Mouse (Mus musculus): ENCODE measurements around the gene Hnrnpm. TPM values are rescaled to one million over a fixed set of nuclear protein-coding genes. Genes with fewer than 3 reads are reported as not detected.

Gene Hnrnpm
- polyA plus RNA-seq, 1 experiment from 2014 or later: 278 TPM

GRCm38 (mm10) chr17:33599836-33600475, 86.7 kb downstream of the Hnrnpm start:
- Histone ChIP-seq H3K4me1 (ENCODE audit: control insufficient read depth, insufficient read depth, low read length) (no peaks in the 10 kb centered on the region), H3K27ac (ENCODE audit: low read depth, low read length) (no peak overlapping the region), H3K4me3 (ENCODE audit: low read depth, low read length) (no peak overlapping the region), H3K9ac (ENCODE audit: low read depth, low read length) (no peak overlapping the region), H3K36me3 (ENCODE audit: control insufficient read depth, insufficient read depth, low read length) (no peaks in the 10 kb centered on the region), H3K4me2 (no peak overlapping the region), H3K27me3 (ENCODE audit: control insufficient read depth, insufficient read depth, low read length) (no peaks in the 10 kb centered on the region), H3K9me3 (replicated peaks; ENCODE audit: control insufficient read depth, low read length) (no peaks in the 10 kb centered on the region)
- ATAC-seq (replicated peaks; ENCODE audit: insufficient number of reproducible peaks, low FRiP score, low TSS enrichment): no peak
- 84% methylated on average over 8 of the region's 8 CpGs for WGBS (ENCODE audit: insufficient replicate concordance)

DNA sequence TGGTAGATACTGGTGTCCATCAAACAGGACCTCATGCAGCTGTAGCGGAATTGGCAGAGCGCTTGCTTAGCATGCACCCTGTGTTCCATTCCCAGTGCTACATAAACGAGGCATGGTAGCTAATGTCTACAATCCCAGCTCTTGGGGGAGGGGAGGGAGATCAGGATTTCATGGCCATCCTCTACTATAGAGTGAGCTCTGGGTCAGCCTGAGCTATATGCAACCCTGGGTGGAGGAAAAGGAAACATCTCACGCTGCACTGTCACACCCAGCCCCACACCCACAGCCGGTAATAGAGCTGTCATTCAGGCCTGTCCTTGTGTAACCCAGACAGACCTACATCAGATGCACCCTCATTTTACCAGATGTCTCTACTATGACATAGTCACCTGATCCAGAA, 88.2 kb downstream of the Hnrnpm start:
- Histone ChIP-seq H3K4me3 (ENCODE audit: low read depth, low read length) (no peak overlapping the region), H3K4me2 (no peak overlapping the region), H3K9ac (ENCODE audit: low read depth, low read length) (no peak overlapping the region), H3K4me1 (ENCODE audit: control insufficient read depth, insufficient read depth, low read length) (no peaks in the 10 kb centered on the region), H3K9me3 (replicated peaks; ENCODE audit: control insufficient read depth, low read length) (no peaks in the 10 kb centered on the region), H3K27ac (ENCODE audit: low read depth, low read length) (no peak overlapping the region), H3K36me3 (ENCODE audit: control insufficient read depth, insufficient read depth, low read length) (no peaks in the 10 kb centered on the region), H3K27me3 (ENCODE audit: control insufficient read depth, insufficient read depth, low read length) (no peaks in the 10 kb centered on the region)
- 83% methylated on average over 5 of the region's 5 CpGs for WGBS (ENCODE audit: insufficient replicate concordance)
- no peak for ATAC-seq (replicated peaks; ENCODE audit: insufficient number of reproducible peaks, low FRiP score, low TSS enrichment)

DNA sequence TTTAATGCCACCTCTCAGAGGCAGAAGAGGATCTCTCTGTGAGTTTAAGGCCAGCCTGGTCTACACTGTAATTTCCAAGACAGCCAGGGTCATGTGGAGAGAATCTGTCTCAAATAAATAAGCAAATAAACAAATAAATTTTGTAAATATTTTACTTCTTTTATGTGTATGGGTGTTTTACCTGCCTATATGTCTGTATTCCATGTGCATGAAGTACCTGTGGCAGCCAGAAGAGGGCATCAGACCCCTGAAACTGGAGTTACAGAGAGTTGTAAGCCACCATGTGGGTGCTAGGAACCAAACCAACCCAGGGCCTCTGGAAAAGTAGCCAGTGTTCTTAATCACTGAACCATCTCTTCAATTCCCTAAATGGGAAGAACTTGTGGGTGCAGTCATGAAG, 89.4 kb downstream of the Hnrnpm start:
- H3K4me3 ChIP-seq (ENCODE audit: low read depth, low read length): no peak overlapping the region
- no peak overlapping the region for H3K4me2 ChIP-seq
- H3K27ac ChIP-seq (ENCODE audit: low read depth, low read length): no peak overlapping the region
- no peaks in the 10 kb centered on the region for H3K27me3 ChIP-seq (ENCODE audit: control insufficient read depth, insufficient read depth, low read length)
- H3K36me3 ChIP-seq (ENCODE audit: control insufficient read depth, insufficient read depth, low read length): no peaks in the 10 kb centered on the region
- no peaks in the 10 kb centered on the region for H3K4me1 ChIP-seq (ENCODE audit: control insufficient read depth, insufficient read depth, low read length)
- H3K9ac ChIP-seq (ENCODE audit: low read depth, low read length): no peak overlapping the region
- no peaks in the 10 kb centered on the region for H3K9me3 ChIP-seq (replicated peaks; ENCODE audit: control insufficient read depth, low read length)
- ATAC-seq (replicated peaks; ENCODE audit: insufficient number of reproducible peaks, low FRiP score, low TSS enrichment): no peak

Other genes starting within 250 kb of the Hnrnpm start
- 36.4 and 41.9 TPM in 2 replicates for gene Adamts10, start 162.7 kb downstream of the Hnrnpm start, polyA plus RNA-seq (2014; fragmentation: Nextera tagmentation; extraction: Ambion mirVana)
- 0.82 and 1.0 TPM in 2 replicates for gene Myo1f, start 131.2 kb downstream of the Hnrnpm start, polyA plus RNA-seq (2014; fragmentation: Nextera tagmentation; extraction: Ambion mirVana)
- 56.4 and 59.9 TPM in 2 replicates for gene Zfp414, start 57.8 kb downstream of the Hnrnpm start, polyA plus RNA-seq (2014; fragmentation: Nextera tagmentation; extraction: Ambion mirVana)
- gene Pram1, start 48.8 kb downstream of the Hnrnpm start, polyA plus RNA-seq (2014; fragmentation: Nextera tagmentation; extraction: Ambion mirVana): 0.43 and 0.62 TPM in 2 replicates
- gene March2, start 31.8 kb upstream of the Hnrnpm start, polyA plus RNA-seq (2014; fragmentation: Nextera tagmentation; extraction: Ambion mirVana): 73.6 and 83.2 TPM in 2 replicates
- 254 and 285 TPM in 2 replicates for gene Rab11b, start 73.7 kb upstream of the Hnrnpm start, polyA plus RNA-seq (2014; fragmentation: Nextera tagmentation; extraction: Ambion mirVana)
- gene Angptl4, start 95.0 kb upstream of the Hnrnpm start, polyA plus RNA-seq (2014; fragmentation: Nextera tagmentation; extraction: Ambion mirVana): 7.6 and 10.5 TPM in 2 replicates
- gene Kank3, start 123.7 kb upstream of the Hnrnpm start, polyA plus RNA-seq (2014; fragmentation: Nextera tagmentation; extraction: Ambion mirVana): 30.1 and 43.2 TPM in 2 replicates
- gene Rps28, start 137.7 kb upstream of the Hnrnpm start, polyA plus RNA-seq (2014; fragmentation: Nextera tagmentation; extraction: Ambion mirVana): 654 and 701 TPM in 2 replicates
- 457 and 481 TPM in 2 replicates for gene Ndufa7, start 137.7 kb upstream of the Hnrnpm start, polyA plus RNA-seq (2014; fragmentation: Nextera tagmentation; extraction: Ambion mirVana)
- 60.8 and 63.9 TPM in 2 replicates for gene Cd320, start 156.2 kb upstream of the Hnrnpm start, polyA plus RNA-seq (2014; fragmentation: Nextera tagmentation; extraction: Ambion mirVana)
- gene Gm7029, start 187.0 kb upstream of the Hnrnpm start, polyA plus RNA-seq (2014; fragmentation: Nextera tagmentation; extraction: Ambion mirVana): not detected in 2 replicates
- 8.1 and 11.8 TPM in 2 replicates for gene Kifc1, start 203.8 kb upstream of the Hnrnpm start, polyA plus RNA-seq (2014; fragmentation: Nextera tagmentation; extraction: Ambion mirVana)
- not detected in 2 replicates for gene Platr17, start 218.3 kb upstream of the Hnrnpm start, polyA plus RNA-seq (2014; fragmentation: Nextera tagmentation; extraction: Ambion mirVana)
- 26.4 and 37.0 TPM in 2 replicates for gene Daxx, start 222.6 kb upstream of the Hnrnpm start, polyA plus RNA-seq (2014; fragmentation: Nextera tagmentation; extraction: Ambion mirVana)
- 22.0 and 23.4 TPM in 2 replicates for gene Tapbp, start 229.0 kb upstream of the Hnrnpm start, polyA plus RNA-seq (2014; fragmentation: Nextera tagmentation; extraction: Ambion mirVana)
- 7.2 and 7.8 TPM in 2 replicates for gene Zbtb22, start 229.0 kb upstream of the Hnrnpm start, polyA plus RNA-seq (2014; fragmentation: Nextera tagmentation; extraction: Ambion mirVana)
- gene Rgl2, start 242.7 kb upstream of the Hnrnpm start, polyA plus RNA-seq (2014; fragmentation: Nextera tagmentation; extraction: Ambion mirVana): 25.8 and 27.8 TPM in 2 replicates